Mouse (Mus musculus) spleen, postnatal 4 days (tissue): ENCODE measurements at regions not wholly inside any gene's neighbourhood (a gene's known extent, or its start where the extent isn't known, plus 50 kb on each side); places are given as distances from the start of the nearest gene placed in this dataset.

ENCODE experiments used
- DNase-seq, 2 experiments: peaks; one replicate each; pipeline ENCODE4 v3.0.0; 2022; ENCODE audit warnings: low spot score in 2 of 2

DNA sequence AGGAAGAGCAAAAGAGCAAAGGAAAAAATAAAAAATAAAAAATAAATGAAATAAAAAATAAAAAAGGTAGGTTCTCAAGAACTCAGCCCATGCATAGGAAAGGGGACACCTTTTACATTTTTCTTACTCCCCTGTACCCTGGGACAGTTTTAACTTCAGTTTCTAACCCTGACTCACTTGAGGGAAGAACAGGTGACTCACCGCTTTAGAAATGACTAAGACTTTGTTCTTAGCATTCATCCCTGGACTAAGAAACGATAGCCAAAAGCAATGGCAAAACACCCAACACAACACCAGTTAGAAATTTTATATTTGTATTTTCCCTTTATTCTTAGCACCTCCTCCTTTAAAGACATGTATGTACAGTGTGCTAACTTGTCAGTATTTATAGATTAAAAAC lies 161.5 kb upstream of the Samsn1 start:
- DNase-seq = no peak

- DNase-seq = no peak
These were observed 161.0 kb upstream of the Samsn1 start for GRCm38 (mm10) chr16:76183105-76183504.

- no peak for DNase-seq
These were observed 159.5 kb upstream of the Samsn1 start for GRCm38 (mm10) chr16:76181596-76181995.

- no peak for DNase-seq
These were observed 145.6 kb upstream of the Samsn1 start for GRCm38 (mm10) chr16:76167651-76168050.

DNA sequence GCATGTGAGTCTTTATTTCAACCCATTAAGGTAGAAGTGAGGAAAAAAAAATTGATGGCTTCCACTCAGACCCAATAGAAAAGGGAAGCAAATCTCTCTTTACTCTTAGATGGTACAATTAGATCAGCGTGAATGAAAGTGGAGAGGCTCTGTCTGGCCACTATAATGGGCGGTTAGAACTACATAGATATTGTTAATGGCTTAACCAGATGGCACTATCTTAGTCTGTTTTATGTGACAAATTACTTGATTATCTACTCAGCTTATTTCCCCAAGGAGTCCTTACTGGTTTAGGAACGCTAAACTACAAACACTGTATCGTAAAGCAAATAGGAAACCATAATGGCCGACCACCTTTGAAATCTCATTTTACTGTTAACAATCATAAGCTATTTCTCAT lies 138.8 kb upstream of the Samsn1 start:
- no peak for DNase-seq

DNA sequence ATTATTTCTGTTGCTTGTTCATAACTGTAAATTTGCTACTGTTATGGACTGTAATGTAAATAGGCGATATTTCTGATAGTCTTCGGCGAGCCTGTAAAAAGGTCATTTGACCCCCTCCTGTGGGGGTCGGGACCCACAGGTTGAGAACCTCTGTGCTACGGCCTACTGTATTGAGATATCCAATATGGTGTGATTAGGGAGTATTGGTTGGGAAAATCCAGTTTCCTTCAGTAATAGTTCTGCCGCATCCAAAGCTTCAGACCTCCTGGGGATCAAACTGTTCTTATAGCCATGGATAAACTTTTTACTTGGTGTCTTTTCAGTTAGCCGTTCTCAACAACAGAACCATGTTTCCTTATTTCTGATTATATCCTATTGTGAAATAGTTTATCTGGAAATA lies 136.5 kb upstream of the Samsn1 start:
- DNase-seq = no peak

DNA sequence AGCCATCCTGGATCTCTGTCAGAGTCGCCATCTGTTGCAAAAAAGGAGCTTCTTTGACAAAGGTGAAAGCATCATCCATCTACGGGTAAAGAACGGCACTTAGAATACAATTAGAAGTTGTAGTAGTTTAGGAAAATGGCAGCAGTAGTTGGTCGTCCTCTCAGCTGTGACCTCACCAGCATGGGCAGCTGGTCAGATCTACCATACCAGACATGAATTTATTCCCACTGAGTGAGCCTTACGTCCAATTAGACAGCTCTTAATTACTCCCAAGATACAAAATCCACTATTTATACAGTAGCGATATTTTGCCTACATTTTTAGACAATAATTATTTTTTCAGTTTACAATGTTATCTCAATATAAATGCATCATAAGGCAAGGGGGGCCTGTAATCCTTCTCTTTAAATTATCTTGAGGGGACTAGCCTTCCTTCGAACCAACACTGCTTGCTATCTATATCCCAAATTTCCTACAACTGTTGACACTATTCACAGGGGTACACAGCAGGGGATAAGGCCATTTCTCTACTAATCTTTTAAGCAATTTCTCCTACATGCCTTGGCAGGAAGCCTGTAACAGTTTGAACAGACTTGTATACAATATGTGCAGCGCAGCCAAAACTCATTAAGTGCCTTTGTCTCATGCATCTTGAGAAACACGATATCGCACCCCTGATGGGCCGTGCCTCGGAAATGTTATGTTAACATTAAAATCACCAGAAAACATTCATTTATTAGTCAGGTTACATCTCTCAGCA lies 131.9 kb upstream of the Samsn1 start:
- DNase-seq = no peak

GRCm38 (mm10) chr16:76149581-76149980 lies 127.5 kb upstream of the Samsn1 start:
- no peak for DNase-seq

DNA sequence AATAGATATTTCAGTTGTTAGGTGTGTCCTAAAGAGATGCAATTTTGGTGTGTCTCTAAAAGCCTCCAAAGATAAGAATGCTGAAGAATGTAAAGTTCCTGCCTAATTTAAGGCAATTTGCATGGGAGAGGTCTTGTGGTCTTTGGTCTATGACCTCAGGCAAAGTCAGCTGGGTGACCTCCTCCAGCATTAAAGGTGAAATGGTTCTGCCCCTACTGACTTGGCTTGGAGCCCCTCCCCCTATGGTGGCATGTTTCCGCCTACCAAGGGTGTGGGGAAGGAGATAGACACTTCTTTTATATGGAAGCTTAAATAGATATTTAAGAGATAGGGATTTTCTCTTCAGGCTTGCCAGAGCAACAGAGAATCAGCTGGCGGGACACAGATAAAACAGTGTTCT lies 111.8 kb upstream of the Samsn1 start:
- no peak for DNase-seq

- DNase-seq = no peak
These were observed 108.4 kb upstream of the Samsn1 start for GRCm38 (mm10) chr16:76130486-76130885.

DNA sequence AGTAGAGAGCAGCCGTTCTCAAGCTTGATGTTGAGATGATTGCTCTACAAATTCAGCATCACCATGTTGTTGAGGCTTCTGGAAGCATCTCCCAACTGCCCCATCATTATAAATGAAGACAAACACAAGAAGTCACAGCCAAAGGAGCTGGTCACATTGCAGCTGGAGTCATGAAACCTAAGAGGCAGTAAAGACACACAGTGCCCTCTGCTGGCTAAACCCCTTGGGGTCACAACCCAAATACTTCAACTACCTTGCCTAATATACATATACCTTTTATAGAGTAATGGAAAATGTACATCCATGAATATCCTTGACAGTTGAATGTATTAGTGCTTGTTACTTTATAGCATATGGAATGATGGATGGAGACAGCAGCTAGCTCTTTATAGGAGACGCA lies 107.9 kb upstream of the Samsn1 start:
- peak; percentile 48 to 74 for DNase-seq

- DNase-seq = no peak
These were observed 100.9 kb upstream of the Samsn1 start for GRCm38 (mm10) chr16:76123021-76123384.

GRCm38 (mm10) chr16:76122172-76123020 lies 100.3 kb upstream of the Samsn1 start:
- DNase-seq = no peak

DNA sequence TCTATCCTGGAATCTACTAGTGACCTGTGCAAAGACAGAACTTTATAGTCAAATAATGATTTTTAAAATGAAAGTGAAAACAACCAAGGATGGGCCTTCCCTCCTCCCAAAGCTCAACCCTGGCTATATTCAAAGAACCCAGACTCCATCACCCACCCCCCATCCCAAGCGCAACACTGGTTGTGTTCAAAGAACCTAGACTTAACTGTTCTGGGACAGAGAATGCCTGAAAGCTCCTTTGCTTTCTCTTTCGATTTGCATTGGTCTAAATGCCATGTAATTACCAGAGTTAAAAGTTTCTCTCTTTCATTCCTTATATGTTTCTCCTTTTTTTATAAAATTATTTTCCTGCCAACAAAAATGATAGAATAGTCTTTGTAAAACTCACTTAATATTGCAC lies 98.6 kb upstream of the Samsn1 start:
- DNase-seq = no peak

- DNase-seq = no peak
These were observed 88.3 kb upstream of the Samsn1 start for GRCm38 (mm10) chr16:76110383-76110782.

- no peak for DNase-seq
These were observed 86.4 kb upstream of the Samsn1 start for GRCm38 (mm10) chr16:76108464-76108863.

DNA sequence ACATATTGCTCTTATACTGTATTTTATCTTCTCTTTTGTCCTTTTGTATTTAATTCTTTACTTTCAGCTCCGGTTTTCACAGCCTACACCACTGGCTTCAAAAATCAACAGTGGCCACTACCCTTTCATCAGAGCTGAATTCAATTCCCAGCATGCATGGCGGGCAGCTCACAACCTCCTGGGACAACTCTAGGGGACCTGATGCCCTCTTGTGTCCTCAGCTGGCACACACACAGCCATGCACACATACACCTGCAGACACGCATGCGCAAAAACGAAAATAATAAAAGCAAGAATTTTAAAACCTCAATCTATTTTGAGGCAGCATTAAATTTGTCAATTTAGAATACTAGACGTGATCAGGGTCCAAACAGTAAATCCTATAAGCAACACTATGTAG lies 82.6 kb upstream of the Samsn1 start:
- no peak for DNase-seq

DNA sequence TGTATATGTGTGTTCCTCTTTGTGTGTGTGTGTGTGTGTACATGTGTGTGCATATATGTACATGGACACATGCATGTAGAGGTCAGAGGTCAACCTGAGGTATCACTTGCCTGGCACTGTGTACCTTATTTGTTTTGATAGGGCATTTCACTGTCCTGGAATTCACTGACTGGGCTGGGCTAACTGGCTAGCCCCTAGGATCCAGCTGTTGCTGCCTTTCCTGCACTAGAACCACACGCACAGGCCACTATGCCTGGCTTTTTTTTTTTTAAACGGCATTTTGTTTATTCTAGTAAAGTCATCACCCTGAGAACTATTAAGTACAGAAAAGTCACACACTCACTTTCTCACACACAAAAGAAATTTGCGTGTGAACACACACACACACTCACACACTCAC lies 79.7 kb upstream of the Samsn1 start:
- DNase-seq = no peak

GRCm38 (mm10) chr16:76097808-76098207 lies 75.7 kb upstream of the Samsn1 start:
- DNase-seq = no peak

- DNase-seq = no peak
These were observed 74.3 kb upstream of the Samsn1 start for GRCm38 (mm10) chr16:76096363-76096762.

- no peak for DNase-seq
These were observed 63.3 kb upstream of the Samsn1 start for GRCm38 (mm10) chr16:76085363-76085762.

DNA sequence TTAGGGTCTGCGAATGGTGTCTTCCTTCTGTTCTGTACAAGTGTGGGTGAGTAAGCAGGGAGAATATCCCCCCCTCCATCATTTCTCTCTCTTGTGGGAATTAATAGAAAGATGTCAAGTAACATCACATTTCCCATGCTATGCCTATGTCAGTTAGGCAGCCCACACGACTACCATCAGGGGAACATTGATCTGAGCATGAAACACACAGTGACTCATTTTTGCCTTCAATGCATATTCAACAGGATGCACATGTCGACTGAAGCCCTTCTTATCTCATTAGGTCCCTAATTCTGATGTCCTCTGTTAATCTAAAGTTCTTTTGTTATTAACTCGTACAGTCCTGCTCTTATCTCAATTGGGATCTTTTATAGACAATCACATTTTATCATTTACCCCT lies 60.4 kb upstream of the Samsn1 start:
- DNase-seq = no peak

GRCm38 (mm10) chr16:76079761-76080502 lies 57.9 kb upstream of the Samsn1 start:
- DNase-seq = no peak
